Mouse (Mus musculus): Measurements from ENCODE around the gene Shank2.

GRCm38 (mm10) chr7:144176234-144176730 lies 174.6 kb downstream of the Shank2 start:
- no peak for TF ChIP-seq CEBPB (IDR thresholded peaks at IDR 0.05; ENCODE audit: low read depth)
- no peak for TF ChIP-seq CTCF (IDR thresholded peaks at IDR 0.05; ENCODE audit: control insufficient read depth, insufficient read depth, insufficient read length)
- TF ChIP-seq USF1 (IDR thresholded peaks at IDR 0.05; ENCODE audit: low read depth), result no peak
